Mouse (Mus musculus): ENCODE data around the gene Nek1. TPM values are rescaled to one million over a fixed set of nuclear protein-coding genes. Genes with fewer than 3 reads are reported as not detected.

Gene Nek1
- polyA plus RNA-seq, 1 experiment from 2014 or later, result 9.2 TPM

GRCm38 (mm10) chr8:61075059-61075458 is 82.1 kb downstream of the Nek1 start:
- ATAC-seq (ENCODE audit: low read depth) (no peak), DNase-seq (no peak)
- Histone ChIP-seq H3K27me3 (no peaks in the 10 kb centered on the region), H3K9ac (no peak overlapping the region), H3K4me2 (no peak overlapping the region), H3K36me3 (peaks cover 17% of the 10 kb centered on the region), H3K9me3 (replicated peaks) (no peaks in the 10 kb centered on the region), H3K27ac (no peak overlapping the region), H3K4me3 (replicated peaks) (no peak overlapping the region), H3K4me1 (replicated peaks) (no peaks in the 10 kb centered on the region)

- 76% methylated on average over 4 of the region's 4 CpGs for WGBS (ENCODE audit: insufficient replicate concordance)
- Histone ChIP-seq H3K27ac (no peak overlapping the region), H3K4me1 (replicated peaks) (no peaks in the 10 kb centered on the region), H3K4me3 (replicated peaks) (no peak overlapping the region), H3K9ac (no peak overlapping the region), H3K4me2 (no peak overlapping the region), H3K36me3 (peaks cover 9% of the 10 kb centered on the region; the same call in 1 of the 2 replicates), H3K9me3 (replicated peaks) (no peaks in the 10 kb centered on the region), H3K27me3 (no peaks in the 10 kb centered on the region)
- ATAC-seq (ENCODE audit: low read depth), result no peak
- DNase-seq, result no peak
Measured at GRCm38 (mm10) chr8:61110496-61110895, 117.5 kb downstream of the Nek1 start.

GRCm38 (mm10) chr8:61111940-61112339 is 118.9 kb downstream of the Nek1 start:
- no peak overlapping the region for H3K4me3 ChIP-seq (replicated peaks)
- no peaks in the 10 kb centered on the region for H3K9me3 ChIP-seq (replicated peaks)
- WGBS (ENCODE audit: insufficient replicate concordance), result 77% methylated on average over 4 of the region's 4 CpGs
- peaks cover 3% of the 10 kb centered on the region; the same call in 1 of the 2 replicates for H3K36me3 ChIP-seq
- no peaks in the 10 kb centered on the region for H3K4me1 ChIP-seq (replicated peaks)
- no peaks in the 10 kb centered on the region for H3K27me3 ChIP-seq
- no peak overlapping the region for H3K4me2 ChIP-seq
- no peak overlapping the region for H3K27ac ChIP-seq
- ATAC-seq (ENCODE audit: low read depth), result no peak
- H3K9ac ChIP-seq, result no peak overlapping the region
- DNase-seq, result no peak

GRCm38 (mm10) chr8:61121631-61122030 is 128.6 kb downstream of the Nek1 start:
- H3K27me3 ChIP-seq, result no peaks in the 10 kb centered on the region
- ATAC-seq (ENCODE audit: low read depth) (no peak), DNase-seq (no peak)
- peaks cover 10% of the 10 kb centered on the region; the same call in 1 of the 2 replicates for H3K36me3 ChIP-seq
- no peak overlapping the region for H3K4me3 ChIP-seq (replicated peaks)
- H3K4me1 ChIP-seq (replicated peaks), result no peaks in the 10 kb centered on the region
- no peak overlapping the region for H3K4me2 ChIP-seq
- H3K9me3 ChIP-seq (replicated peaks), result no peaks in the 10 kb centered on the region
- WGBS (ENCODE audit: insufficient replicate concordance), result 100% methylated on average over 1 of the region's 1 CpGs
- no peak overlapping the region for H3K27ac ChIP-seq
- no peak overlapping the region for H3K9ac ChIP-seq

DNA sequence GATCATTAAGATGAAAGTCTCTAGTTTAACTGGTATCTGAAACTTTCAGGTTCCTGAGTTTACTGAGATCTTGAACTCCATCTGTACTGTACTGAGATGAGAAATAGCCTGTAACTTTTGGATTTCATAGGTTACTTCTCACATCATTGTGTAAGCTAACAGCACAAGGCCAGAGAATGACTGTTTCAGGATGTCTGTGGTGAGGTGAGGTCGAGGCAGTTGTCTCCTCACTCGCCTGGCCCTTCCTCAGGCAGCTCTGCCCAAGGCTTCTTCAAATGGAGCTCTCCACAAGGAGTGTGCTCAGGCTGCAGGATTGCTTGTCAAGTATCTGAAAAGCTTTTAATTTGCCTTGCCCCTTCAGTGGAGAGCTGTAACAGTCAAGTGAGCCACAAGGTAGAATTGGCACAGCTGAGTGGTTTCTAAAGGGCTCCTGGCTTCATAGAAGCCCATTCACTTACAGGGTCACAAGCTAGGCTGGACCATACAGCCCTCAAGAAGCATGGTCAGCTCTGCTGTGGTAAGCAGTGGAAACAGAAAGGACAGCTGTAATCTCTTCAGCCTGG is 134.4 kb downstream of the Nek1 start:
- Histone ChIP-seq H3K9ac (no peak overlapping the region), H3K4me1 (replicated peaks) (no peaks in the 10 kb centered on the region), H3K9me3 (replicated peaks) (no peaks in the 10 kb centered on the region), H3K4me2 (no peak overlapping the region), H3K36me3 (0 out of 2 replicates have a peak, but pooled peaks cover 7% of the 10 kb centered on the region), H3K27me3 (no peaks in the 10 kb centered on the region), H3K27ac (no peak overlapping the region), H3K4me3 (replicated peaks) (no peak overlapping the region)
- DNase-seq (no peak), ATAC-seq (ENCODE audit: low read depth) (no peak)
- WGBS (ENCODE audit: insufficient replicate concordance), result 52% methylated on average over 2 of the region's 2 CpGs

DNA sequence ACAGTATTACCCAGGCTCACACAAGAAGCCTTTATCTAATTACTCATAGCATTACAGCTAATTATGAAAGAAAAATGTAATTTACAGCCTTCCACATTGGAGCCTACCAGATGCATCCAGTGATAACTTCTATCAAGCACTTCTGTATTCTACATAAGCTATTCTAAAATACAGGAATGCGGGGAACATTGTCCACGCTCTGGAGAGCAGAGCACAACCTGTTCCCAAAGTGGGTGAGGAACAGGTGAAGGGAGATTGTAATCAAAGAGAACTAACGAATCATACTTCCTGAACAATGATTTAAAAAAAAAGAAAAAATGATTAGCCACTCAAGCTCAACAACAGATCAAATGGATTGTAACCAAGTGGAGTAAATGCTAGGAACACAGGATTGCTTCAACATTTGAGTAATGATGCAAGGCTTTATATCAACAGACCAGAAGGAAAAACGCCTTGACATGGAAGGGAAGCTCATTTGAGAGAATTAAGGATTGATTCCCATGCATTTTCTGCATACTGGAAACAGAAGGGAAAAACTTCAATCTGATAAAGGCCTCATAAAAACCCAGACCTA is 139.7 kb downstream of the Nek1 start:
- H3K9me3 ChIP-seq (replicated peaks), result no peaks in the 10 kb centered on the region
- H3K4me3 ChIP-seq (replicated peaks), result no peak overlapping the region
- ATAC-seq (ENCODE audit: low read depth), result no peak
- H3K9ac ChIP-seq, result no peak overlapping the region
- no peak for DNase-seq
- WGBS (ENCODE audit: insufficient replicate concordance), result 68% methylated on average over 4 of the region's 4 CpGs
- H3K27ac ChIP-seq, result no peak overlapping the region
- no peaks in the 10 kb centered on the region for H3K27me3 ChIP-seq
- H3K4me2 ChIP-seq, result no peak overlapping the region
- H3K36me3 ChIP-seq, result no peaks in the 10 kb centered on the region
- H3K4me1 ChIP-seq (replicated peaks), result no peaks in the 10 kb centered on the region

DNA sequence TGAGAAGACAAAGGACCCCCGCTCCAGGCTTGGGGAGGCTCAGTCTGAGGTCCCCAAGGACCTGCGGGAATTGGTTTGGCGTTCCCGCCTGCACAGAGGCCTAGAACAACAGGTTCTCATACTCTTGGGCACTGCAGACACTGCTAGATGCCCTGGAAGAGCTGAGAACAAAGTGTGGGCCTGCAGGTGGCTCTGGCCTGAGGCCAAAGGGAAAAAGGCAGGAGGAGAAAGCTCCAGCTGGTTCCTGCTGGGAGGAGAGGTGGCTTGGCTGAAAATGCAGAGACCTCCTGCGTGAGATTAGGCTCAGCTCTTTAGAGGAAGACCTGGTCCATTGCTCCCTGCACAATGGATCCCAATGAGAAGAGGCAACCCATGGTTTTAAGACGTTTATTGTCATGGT is 148.9 kb downstream of the Nek1 start:
- ATAC-seq (ENCODE audit: low read depth) (no peak), DNase-seq (no peak)
- no peak overlapping the region for H3K27ac ChIP-seq
- H3K36me3 ChIP-seq, result no peaks in the 10 kb centered on the region
- H3K27me3 ChIP-seq, result no peaks in the 10 kb centered on the region
- H3K4me1 ChIP-seq (replicated peaks), result no peaks in the 10 kb centered on the region
- H3K9ac ChIP-seq, result no peak overlapping the region
- H3K4me2 ChIP-seq, result no peak overlapping the region
- no peaks in the 10 kb centered on the region for H3K9me3 ChIP-seq (replicated peaks)
- WGBS (ENCODE audit: insufficient replicate concordance), result 62% methylated on average over 6 of the region's 6 CpGs
- H3K4me3 ChIP-seq (replicated peaks), result no peak overlapping the region

DNA sequence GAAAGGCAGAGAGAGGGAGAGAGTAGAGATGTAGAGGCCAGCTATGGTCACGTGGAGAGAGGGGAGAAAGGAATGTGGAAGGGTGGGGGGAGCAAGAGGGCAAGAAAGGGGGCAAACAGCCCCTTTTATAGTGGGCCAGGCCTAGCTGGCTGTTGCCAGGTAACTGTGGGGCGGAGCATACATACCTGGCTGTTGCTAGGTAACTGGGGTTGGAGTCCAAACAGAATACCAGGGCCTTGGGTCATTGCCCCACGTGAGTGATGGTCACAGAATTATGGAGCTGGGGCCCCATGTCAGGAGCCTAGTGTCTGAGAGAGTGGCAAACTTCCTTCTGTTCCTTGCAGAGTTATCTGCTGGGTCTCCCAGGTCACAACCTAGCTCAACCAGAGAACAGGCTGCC is 149.3 kb downstream of the Nek1 start:
- ATAC-seq (ENCODE audit: low read depth) (no peak), DNase-seq (no peak)
- Histone ChIP-seq H3K27ac (no peak overlapping the region), H3K9me3 (replicated peaks) (no peaks in the 10 kb centered on the region), H3K4me2 (no peak overlapping the region), H3K36me3 (no peaks in the 10 kb centered on the region), H3K27me3 (no peaks in the 10 kb centered on the region), H3K9ac (no peak overlapping the region), H3K4me3 (replicated peaks) (no peak overlapping the region), H3K4me1 (replicated peaks) (no peaks in the 10 kb centered on the region)
- WGBS (ENCODE audit: insufficient replicate concordance), result 46% methylated on average over 3 of the region's 3 CpGs

GRCm38 (mm10) chr8:61142845-61143244 is 149.8 kb downstream of the Nek1 start:
- ATAC-seq (ENCODE audit: low read depth), result no peak
- Histone ChIP-seq H3K9me3 (replicated peaks) (no peaks in the 10 kb centered on the region), H3K4me2 (no peak overlapping the region), H3K4me1 (replicated peaks) (no peaks in the 10 kb centered on the region), H3K9ac (no peak overlapping the region), H3K36me3 (no peaks in the 10 kb centered on the region), H3K27me3 (no peaks in the 10 kb centered on the region), H3K27ac (no peak overlapping the region), H3K4me3 (replicated peaks) (no peak overlapping the region)
- DNase-seq, result no peak

DNA sequence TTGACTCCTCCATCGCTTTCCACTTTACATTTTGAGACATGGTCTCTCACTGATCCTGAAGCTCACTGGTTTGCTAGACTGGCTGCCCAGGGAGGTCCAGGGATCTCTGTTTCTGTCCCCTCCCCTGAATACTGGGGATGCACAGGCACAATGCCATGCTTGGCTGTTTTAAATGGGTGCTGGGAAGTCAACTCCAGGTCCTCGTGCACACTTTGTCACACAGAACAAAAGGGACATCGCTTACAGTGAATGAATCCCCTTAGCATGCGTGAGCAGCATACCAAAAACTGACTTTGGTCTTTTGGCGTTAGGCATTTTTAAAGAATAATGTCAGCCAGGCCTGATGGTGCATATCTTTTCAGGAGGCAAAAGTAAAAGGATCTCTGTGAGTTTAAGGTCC is 155.7 kb downstream of the Nek1 start:
- H3K4me3 ChIP-seq (replicated peaks), result no peak overlapping the region
- WGBS (ENCODE audit: insufficient replicate concordance), result 77% methylated on average over 5 of the region's 5 CpGs
- H3K36me3 ChIP-seq, result no peaks in the 10 kb centered on the region
- no peaks in the 10 kb centered on the region for H3K27me3 ChIP-seq
- H3K4me1 ChIP-seq (replicated peaks), result no peaks in the 10 kb centered on the region
- H3K4me2 ChIP-seq, result no peak overlapping the region
- ATAC-seq (ENCODE audit: low read depth) (no peak), DNase-seq (no peak)
- no peaks in the 10 kb centered on the region for H3K9me3 ChIP-seq (replicated peaks)
- H3K9ac ChIP-seq, result no peak overlapping the region
- no peak overlapping the region for H3K27ac ChIP-seq

DNA sequence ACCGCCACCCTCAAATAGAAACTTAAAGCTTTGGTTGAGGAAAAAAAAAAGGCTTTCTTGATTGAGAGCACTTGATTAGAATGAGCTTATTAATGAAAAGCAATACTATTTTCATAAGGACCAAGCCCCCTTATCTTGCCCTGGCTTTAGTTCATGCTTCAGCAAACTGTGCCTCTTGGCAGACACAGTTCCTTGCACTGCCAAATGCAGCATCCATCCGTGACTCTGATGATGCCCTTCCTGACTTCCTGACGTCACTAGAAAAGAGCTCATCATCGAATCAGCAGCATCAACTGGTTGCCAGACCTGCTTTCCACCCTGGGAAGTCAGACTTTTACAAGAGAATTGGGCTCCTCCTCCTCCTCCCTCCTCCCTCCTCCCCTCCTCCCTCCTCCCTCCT is 157.6 kb downstream of the Nek1 start:
- no peaks in the 10 kb centered on the region for H3K36me3 ChIP-seq
- no peaks in the 10 kb centered on the region for H3K9me3 ChIP-seq (replicated peaks)
- H3K4me2 ChIP-seq, result no peak overlapping the region
- no peak overlapping the region for H3K9ac ChIP-seq
- no peaks in the 10 kb centered on the region for H3K27me3 ChIP-seq
- H3K4me3 ChIP-seq (replicated peaks), result no peak overlapping the region
- ATAC-seq (ENCODE audit: low read depth) (no peak), DNase-seq (no peak)
- 67% methylated on average over 4 of the region's 4 CpGs for WGBS (ENCODE audit: insufficient replicate concordance)
- no peaks in the 10 kb centered on the region for H3K4me1 ChIP-seq (replicated peaks)
- no peak overlapping the region for H3K27ac ChIP-seq

DNA sequence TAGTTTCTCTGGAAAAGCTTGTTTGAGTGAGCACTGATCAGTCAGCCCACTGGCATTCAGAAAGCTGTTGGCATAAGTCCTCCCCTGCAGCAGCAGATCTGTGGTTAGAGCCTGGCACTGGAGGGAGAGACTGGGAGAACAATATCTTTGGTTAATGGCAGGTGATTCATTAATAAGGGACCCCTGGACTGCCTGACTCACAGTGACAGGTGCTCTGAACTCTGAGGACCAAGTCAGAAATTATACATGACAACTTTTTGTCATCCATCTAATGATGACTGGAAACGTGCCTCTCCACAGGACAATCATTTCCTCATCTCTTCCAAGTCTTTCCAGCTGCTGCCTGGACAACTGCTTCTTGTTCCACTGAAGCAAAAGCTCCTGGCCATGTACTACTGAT is 163.4 kb downstream of the Nek1 start:
- WGBS (ENCODE audit: insufficient replicate concordance), result 33% methylated on average over 1 of the region's 1 CpGs
- H3K9ac ChIP-seq, result no peak overlapping the region
- H3K36me3 ChIP-seq, result no peaks in the 10 kb centered on the region
- no peak for DNase-seq
- H3K27me3 ChIP-seq, result no peaks in the 10 kb centered on the region
- H3K27ac ChIP-seq, result no peak overlapping the region
- ATAC-seq (ENCODE audit: low read depth), result no peak
- H3K4me3 ChIP-seq (replicated peaks), result no peak overlapping the region
- no peak overlapping the region for H3K4me2 ChIP-seq
- no peaks in the 10 kb centered on the region for H3K9me3 ChIP-seq (replicated peaks)
- H3K4me1 ChIP-seq (replicated peaks), result no peaks in the 10 kb centered on the region
